Mouse (Mus musculus): ENCODE measurements around the gene Zic2. TPM values are rescaled to one million over a fixed set of nuclear protein-coding genes. Genes with fewer than 3 reads are reported as not detected.

Zic2 gene
- polyA plus RNA-seq, 1 experiment, result 0.02 TPM

- no peak for TF ChIP-seq GATA1 (IDR thresholded peaks at IDR 0.05; ENCODE audit: low read length)
Observed at GRCm38 (mm10) chr14:122454901-122455561, 20.2 kb upstream of the Zic2 start.

GRCm38 (mm10) chr14:122455562-122455958, 19.7 kb upstream of the Zic2 start:
- TF ChIP-seq GATA1 (IDR thresholded peaks at IDR 0.05; ENCODE audit: low read length), result no peak

GRCm38 (mm10) chr14:122459776-122460175, 15.5 kb upstream of the Zic2 start:
- TF ChIP-seq GATA1 (IDR thresholded peaks at IDR 0.05; ENCODE audit: low read length), result no peak

GRCm38 (mm10) chr14:122460226-122460625, 15.0 kb upstream of the Zic2 start:
- TF ChIP-seq GATA1 (IDR thresholded peaks at IDR 0.05; ENCODE audit: low read length), result no peak

GRCm38 (mm10) chr14:122461500-122461899, 13.7 kb upstream of the Zic2 start:
- no peak for TF ChIP-seq GATA1 (IDR thresholded peaks at IDR 0.05; ENCODE audit: low read length)

- no peak for TF ChIP-seq GATA1 (IDR thresholded peaks at IDR 0.05; ENCODE audit: low read length)
Observed at GRCm38 (mm10) chr14:122461966-122462365, 13.3 kb upstream of the Zic2 start.

GRCm38 (mm10) chr14:122462689-122463079, 12.6 kb upstream of the Zic2 start:
- no peak for TF ChIP-seq GATA1 (IDR thresholded peaks at IDR 0.05; ENCODE audit: low read length)

GRCm38 (mm10) chr14:122463080-122463691, 12.0 kb upstream of the Zic2 start:
- no peak for TF ChIP-seq GATA1 (IDR thresholded peaks at IDR 0.05; ENCODE audit: low read length)

- no peak for TF ChIP-seq GATA1 (IDR thresholded peaks at IDR 0.05; ENCODE audit: low read length)
Observed at GRCm38 (mm10) chr14:122464351-122464762, 10.9 kb upstream of the Zic2 start.

GRCm38 (mm10) chr14:122464763-122465741, 10.2 kb upstream of the Zic2 start, which contains the start of gene Zic5:
TSS of gene Zic5 (minus strand) at chr14:122465677.
- TF ChIP-seq GATA1 (IDR thresholded peaks at IDR 0.05; ENCODE audit: low read length), result no peak

GRCm38 (mm10) chr14:122465931-122466490, 9.2 kb upstream of the Zic2 start:
- TF ChIP-seq GATA1 (IDR thresholded peaks at IDR 0.05; ENCODE audit: low read length), result no peak

- TF ChIP-seq GATA1 (IDR thresholded peaks at IDR 0.05; ENCODE audit: low read length), result no peak
Observed at GRCm38 (mm10) chr14:122466756-122467362, 8.4 kb upstream of the Zic2 start.

GRCm38 (mm10) chr14:122467926-122468841, 7.1 kb upstream of the Zic2 start:
- TF ChIP-seq GATA1 (IDR thresholded peaks at IDR 0.05; ENCODE audit: low read length), result no peak

Measured in G1E-ER4 (cell line).